Mouse (Mus musculus): ENCODE measurements around the gene Rnf13.

DNA sequence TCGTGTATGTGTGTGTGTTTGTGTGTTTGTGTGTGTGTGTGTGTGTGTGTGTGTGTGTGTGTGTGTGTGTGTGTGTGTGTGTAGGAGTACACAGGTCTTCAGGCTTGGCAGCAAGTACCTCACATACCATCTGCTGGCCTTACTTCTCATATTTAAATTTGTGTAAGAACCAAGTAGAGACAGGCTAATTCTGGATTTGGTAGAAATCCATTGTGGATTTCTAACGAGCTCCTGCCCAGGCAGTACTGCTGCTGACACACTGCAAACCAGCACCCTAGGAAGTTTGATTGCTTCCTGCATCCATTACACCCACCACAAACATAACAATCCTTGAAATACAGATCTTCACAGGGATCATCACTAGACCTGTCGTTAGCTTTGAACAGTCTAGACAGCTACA is 147.1 kb downstream of the Rnf13 start:
- TF ChIP-seq CHD2 (IDR thresholded peaks at IDR 0.05; ENCODE audit: low read depth, low read length) (no peak), MAFK (IDR thresholded peaks at IDR 0.05; ENCODE audit: insufficient read depth, low read depth, low read length) (no peak), HCFC1 (IDR thresholded peaks at IDR 0.05; ENCODE audit: borderline replicate concordance, insufficient read depth, low read length) (no peak)

Data from ES-E14 (cell line).